Comparison of ENCODE assay signal across 1 mouse cellular context in the genomic region with DNA sequence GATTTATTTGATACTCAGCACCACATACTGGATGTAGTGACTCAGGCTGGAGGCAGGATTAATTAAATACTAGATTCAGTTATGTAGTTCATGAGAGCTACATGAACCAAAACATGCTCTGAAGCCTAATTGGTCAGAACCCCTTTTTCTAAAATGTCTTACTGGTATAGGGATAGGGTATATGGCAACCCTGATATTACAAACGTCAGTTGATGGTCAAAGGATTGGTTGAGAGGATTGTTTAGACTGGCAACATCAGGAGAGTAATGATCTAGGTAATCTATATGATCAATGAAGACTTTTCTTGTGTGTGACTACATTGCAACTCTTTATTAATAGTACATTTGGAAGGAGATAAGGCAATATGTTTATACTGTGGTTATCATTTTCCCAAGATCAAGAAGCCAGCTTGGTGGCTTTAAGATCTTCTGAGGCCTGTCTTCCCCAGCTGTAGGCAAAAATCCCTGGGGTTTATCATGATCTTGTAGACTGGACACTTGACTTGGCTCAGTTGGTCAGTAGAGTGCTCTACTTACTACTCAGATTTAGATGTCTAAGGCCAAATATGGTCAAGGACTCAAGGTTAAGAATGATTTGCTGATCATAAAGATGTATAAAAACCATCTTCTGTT.
TF ChIP-seq lines count a peak whose summit lies in the region.

No protein-coding gene starts in this region.

TF ChIP-seq in CH12.LX, 34 proteins besides CTCF, POLR2A, EP300 and RAD21:
- TF ChIP-seq MEF2A (IDR thresholded peaks at IDR 0.05; ENCODE audit: borderline replicate concordance, low read depth, low read length) (no peak), ETS1 (conservative IDR thresholded peaks at IDR 0.05; ENCODE audit: low read depth, low read length) (no peak), ELF1 (IDR thresholded peaks at IDR 0.05; ENCODE audit: low read depth, low read length) (no peak), TCF12 (IDR thresholded peaks at IDR 0.05; ENCODE audit: low read depth, low read length) (no peak), ZNF384 (IDR thresholded peaks at IDR 0.05; ENCODE audit: low read depth, low read length) (no peak), USF2 (conservative IDR thresholded peaks at IDR 0.05; ENCODE audit: low read depth, low read length) (no peak), MXI1 (IDR thresholded peaks at IDR 0.05; ENCODE audit: low read depth, low read length) (no peak), CHD2 (IDR thresholded peaks at IDR 0.05; ENCODE audit: low read length) (no peak), GABPA (IDR thresholded peaks at IDR 0.05; ENCODE audit: insufficient replicate concordance, low read depth, low read length) (no peak), TBP (conservative IDR thresholded peaks at IDR 0.05; ENCODE audit: low read depth, low read length) (no peak), PAX5 (IDR thresholded peaks at IDR 0.05; ENCODE audit: low read length) (no peak), UBTF (IDR thresholded peaks at IDR 0.05; ENCODE audit: low read depth, low read length) (no peak), MAZ (IDR thresholded peaks at IDR 0.05; ENCODE audit: low read depth, low read length) (no peak), ZKSCAN1 (IDR thresholded peaks at IDR 0.05; ENCODE audit: borderline replicate concordance, low read depth, low read length) (no peak), USF1 (IDR thresholded peaks at IDR 0.05; ENCODE audit: low read depth, low read length) (no peak), IRF4 (IDR thresholded peaks at IDR 0.05; ENCODE audit: low read depth, low read length) (no peak), CHD1 (IDR thresholded peaks at IDR 0.05; ENCODE audit: low read depth, low read length) (no peak), E2F4 (IDR thresholded peaks at IDR 0.05; ENCODE audit: insufficient replicate concordance, low read depth, low read length) (no peak), SIN3A (IDR thresholded peaks at IDR 0.05; ENCODE audit: low read length) (no peak)
TF ChIP-seq in CH12.LX: peak in this region for 0.
